Mouse (Mus musculus): ENCODE results near the gene Me1.

The Me1 gene

DNA sequence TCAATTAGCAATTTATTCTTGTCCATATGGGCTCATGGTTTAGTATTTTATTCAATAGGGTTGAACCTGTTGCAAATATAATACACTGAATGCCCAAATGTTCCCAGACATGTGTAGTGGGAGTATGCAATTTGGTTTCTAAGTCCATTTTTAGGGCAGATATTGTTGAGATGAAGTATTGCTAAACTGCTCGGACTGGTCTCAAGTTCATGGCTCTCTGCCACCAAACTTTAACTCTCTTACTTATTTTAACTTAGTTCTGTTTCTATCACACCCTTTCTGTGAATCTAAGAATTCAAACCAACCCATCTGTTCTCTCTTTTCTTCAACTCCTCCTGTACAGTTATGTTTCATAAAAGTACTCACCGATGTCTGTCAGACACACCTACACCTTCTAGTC is 35.4 kb downstream of the Me1 start:
- no peak for DNase-seq (ENCODE audit: low read depth, low spot score)

DNA sequence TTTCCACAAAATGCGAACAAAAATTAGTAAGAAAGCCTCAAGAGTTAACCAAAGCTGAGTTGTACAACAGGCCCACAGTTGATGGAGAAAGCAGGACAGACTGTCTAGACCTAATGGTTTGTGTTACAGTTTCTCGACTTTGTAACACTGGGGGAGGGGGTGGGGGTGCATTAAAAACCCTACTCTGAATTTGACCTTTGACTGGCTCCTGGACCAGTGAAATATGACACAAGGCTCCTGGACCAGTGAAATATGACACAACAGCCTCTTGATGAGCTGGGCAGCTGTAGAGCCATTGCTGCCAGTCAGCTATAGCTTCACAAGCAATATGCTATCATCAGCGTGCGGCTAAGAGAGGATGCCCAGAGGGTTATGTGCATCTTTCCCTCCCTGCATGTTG is 37.4 kb downstream of the Me1 start:
- no peak for DNase-seq (ENCODE audit: low read depth, low spot score)

DNA sequence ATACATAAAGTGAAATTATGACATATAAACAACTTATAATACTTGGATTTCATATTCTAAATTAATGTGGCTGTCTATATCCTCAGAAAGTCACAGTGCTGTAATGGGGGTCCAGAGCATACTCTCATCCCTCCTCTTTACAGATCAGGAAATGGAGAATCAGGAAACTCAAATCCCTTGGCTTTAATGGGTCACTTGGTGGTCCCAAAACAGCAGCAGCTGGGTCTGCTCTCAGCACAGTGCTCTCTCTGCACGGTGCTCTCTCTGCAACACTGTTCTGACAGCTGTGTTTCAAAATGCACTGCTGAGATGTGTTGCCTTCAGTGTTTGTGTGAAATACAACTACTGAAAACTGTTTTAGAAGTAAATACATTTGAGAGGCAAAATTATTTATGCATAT is 43.6 kb downstream of the Me1 start:
- no peak for DNase-seq (ENCODE audit: low read depth, low spot score)

DNA sequence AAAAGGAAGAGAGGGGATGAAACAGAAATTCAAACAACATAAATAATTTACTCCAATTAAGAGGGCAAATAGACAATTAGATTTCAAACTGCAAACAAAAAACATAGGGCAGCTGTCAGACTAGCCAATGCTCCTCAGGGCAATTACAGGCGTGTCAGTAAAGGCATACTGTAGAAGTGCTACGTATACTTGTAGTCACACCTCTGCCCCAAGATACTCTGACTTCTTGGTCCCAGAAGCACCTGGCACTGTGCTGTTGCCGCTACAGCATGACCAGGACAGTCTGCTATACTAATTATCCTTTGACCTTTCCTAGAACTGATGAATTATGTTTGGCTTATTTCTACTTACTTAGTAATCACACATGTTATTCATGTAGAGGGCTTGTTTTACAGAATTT is 44.5 kb downstream of the Me1 start:
- no peak for DNase-seq (ENCODE audit: low read depth, low spot score)

DNA sequence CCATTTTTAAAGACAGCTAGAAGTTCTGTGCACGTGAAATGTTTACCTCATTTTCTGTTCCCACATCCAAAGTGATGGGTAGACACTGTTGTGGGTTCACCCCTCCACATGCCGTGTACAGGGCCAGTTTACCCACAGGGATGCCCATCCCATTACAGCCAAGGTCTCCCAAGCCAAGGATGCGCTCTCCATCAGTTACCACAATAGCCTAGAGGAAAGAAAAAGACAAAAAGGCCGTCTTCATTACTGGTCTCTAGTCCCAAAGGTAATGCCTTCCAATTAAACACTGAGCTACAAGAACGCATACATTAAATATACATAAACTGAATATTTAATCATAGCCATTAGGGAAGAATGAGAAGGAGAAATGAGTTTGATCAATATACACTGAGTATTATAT is 44.9 kb downstream of the Me1 start:
- DNase-seq (ENCODE audit: low read depth, low spot score) = no peak

DNA sequence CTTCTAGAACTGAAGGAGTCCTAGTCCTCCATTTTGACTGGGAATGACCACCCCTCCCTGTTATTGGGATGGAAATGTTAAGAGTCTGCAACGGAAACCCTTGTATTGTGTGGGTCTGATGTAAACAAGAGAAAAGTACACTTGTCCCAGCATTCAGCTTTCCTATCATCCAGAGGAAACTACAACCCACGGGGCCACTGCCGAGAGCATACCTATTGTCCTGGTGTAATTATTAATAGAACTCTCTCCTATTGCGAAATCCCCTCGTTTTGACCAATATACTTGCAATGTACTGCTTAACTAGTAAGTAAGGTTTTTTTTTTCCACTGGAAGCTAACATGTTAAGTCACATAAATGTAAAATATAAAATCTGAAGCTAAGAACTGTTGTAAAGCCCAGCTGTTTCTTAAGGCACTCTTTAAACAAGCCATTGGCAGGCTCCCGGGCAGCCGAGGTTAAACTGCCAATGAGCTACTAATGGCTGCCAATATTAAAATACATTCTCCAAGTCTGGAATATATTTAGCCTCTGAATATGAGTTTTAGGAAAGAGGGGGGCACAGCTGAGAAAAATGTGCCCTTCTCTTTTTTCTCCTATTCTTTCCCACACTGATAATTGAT is 47.7 kb downstream of the Me1 start:
- no peak for DNase-seq (ENCODE audit: low read depth, low spot score)

DNA sequence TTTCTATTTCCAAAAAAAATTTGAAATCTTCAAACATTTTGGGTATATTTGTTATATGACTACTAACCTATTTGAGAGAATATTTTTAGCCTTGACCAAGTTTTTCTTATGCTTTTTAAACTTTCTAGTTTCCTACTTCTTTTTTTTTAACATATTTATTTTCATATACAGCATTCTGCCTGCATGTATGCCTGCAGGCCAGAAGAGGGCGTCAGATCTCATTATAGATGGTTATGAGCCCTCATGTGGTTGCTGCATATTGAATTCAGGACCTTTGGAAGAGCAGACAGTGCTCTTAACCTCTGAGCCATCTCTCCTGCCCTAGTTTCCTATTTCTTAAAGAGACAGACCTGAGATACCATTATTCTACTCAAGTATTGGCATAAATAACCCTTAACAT is 48.9 kb downstream of the Me1 start:
- peak; percentile 9 for DNase-seq (ENCODE audit: low read depth, low spot score)

DNA sequence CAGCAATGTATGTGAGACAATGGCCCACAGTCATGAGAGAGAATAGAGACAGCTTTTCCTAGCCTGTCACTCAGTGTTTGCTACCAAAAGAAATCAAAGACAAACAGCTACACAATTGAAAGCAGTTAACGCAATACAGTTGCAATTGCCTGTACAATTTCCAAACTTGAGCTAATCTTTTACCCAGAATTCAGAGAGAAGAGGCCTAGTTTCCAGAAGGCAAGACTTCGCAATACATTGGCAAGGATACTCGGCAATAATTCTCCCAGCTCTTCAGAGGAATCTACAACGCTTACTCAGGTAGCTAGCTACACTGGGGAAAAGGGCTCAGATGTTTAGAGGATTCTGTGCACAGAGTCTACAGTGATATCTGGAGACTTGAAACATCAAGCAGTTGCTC is 52.3 kb downstream of the Me1 start:
- DNase-seq (ENCODE audit: low read depth, low spot score) = no peak

DNA sequence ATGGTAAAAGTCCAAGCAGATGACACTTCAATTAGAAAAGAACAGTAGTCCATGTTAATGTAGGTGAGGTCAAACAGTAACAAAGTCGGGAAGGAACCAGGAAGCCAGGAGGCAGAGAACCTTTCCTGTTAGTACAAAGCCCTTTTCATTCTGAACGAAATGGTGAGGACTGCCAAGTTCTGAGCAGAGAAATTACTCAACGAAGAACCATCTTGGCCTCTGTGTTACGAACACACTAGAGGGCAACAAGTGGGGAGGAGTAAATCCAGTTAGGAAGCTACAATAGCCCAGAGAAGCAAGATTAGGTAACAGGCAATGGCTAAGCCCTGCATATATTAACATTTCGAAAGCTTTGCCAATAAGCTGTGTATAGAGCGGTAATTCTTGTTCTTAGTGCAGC is 57.0 kb downstream of the Me1 start:
- no peak for DNase-seq (ENCODE audit: low read depth, low spot score)

DNA sequence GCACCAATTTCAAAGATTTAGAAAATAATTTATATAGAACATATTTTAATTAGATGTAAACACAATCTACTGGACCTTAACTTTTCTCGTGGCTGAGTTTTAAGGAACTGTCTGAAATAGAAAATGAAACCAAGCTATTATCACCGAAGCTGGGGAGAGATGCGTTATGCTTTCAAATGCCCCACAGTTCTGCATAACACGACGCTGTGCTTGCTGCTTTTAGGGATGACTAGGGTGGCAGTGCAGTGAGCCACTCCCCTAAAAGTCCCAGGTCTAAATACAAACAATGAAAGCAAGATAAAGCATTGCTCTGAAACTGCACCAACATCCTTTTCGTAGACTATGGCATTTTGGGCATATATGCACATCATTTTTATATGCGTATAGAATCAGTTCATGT is 64.6 kb downstream of the Me1 start:
- DNase-seq (ENCODE audit: low read depth, low spot score) = no peak

DNA sequence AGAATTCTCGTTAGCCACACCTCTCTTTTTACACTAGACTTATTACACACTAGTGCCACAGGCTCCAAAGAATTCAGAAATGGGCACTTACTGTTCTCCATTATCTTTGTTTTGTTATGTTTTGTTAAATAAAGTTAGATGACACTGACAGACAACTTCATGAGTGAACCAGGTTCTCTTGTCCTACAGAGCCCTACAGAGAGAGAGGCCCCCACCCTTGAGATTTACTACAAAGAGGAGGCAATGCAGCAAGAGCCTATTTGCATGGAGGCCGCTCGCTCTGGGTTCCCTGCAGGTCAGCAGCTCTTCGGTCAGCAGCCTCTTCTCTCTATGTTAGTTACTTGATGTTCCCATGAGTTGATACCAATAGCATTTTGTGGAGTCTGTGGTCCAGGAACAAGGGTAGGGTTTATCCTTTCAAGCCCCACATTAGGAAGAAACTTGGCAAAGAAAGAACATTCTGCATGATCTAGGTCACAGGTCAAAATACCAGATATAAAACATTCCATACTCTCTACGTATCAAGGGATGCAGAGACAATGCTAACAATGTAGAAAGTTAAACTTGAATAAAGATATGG is 65.3 kb downstream of the Me1 start:
- DNase-seq (ENCODE audit: low read depth, low spot score) = no peak

DNA sequence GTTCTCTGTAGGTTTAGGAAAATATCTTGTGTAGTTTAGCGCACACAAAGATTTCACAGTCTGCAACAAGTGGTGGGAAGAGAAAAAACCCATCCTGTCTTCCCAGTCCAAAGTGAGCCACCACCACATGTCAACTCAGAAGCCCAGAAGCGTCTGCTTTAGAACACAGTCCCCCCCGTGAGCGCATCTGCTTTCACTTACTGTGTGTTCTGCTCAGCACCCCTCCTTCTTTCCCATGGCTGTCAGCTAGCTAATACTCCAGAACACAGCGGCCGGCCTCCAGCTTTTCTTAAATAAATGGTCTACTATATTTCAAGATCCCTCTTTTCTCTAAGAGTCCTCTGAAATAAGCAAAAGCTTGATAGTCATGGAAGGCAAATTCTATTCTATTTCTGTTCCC is 66.4 kb downstream of the Me1 start:
- DNase-seq (ENCODE audit: low read depth, low spot score) = no peak

DNA sequence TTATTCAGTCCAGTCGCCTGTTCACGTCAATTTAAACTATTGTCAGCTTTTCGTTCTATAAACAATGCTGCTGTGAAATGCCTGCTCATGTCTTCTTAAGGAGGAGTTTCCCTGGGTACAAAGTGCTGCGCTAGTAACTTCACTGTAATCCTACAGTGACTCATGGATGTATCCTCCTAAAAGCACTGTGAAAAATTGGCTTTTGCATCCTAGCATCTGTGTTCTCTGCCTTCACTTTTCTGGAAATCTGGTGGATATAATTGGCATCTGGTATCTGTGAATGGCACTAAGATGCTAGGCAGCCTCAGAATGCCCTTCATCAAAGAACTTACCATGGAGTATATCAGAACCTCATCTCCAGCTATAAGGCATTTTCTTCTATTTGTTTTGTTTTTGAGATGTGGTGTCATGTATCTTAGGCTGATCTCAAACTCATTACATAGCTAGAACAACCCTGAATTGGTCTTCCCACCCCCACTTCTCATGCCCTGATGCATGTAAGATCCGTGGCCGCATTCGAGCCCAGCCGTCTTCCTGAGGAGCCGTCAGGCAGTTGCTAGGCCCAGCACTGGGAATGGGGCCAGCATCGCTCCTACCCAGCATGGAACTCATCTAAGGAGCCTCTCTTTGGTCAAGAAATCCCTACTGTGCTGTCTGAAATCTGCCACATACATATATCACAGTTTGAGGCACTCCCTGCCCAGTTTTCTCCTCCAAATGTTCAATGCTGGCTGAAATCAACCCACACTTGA is 67.8 kb downstream of the Me1 start:
- no peak for DNase-seq (ENCODE audit: low read depth, low spot score)

DNA sequence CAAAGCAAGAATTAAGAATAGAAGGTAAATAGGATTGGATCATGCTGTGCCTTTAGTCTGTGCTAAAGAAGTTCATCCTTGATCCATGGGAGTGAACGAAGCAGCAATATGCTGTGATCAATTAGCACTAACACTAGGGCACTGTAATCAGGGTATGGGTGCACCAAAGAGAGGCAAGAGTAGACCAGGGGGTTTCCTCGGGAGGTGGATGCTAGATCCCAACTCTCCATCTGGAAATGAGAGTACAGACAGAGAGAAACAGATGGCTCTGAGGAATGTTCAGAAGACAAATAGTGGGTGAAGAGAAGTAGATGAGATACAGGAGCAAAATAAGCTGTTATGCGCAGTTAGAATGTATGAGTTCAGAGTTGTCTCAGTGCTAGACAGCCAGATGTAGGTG is 68.8 kb downstream of the Me1 start:
- DNase-seq (ENCODE audit: low read depth, low spot score) = no peak

DNA sequence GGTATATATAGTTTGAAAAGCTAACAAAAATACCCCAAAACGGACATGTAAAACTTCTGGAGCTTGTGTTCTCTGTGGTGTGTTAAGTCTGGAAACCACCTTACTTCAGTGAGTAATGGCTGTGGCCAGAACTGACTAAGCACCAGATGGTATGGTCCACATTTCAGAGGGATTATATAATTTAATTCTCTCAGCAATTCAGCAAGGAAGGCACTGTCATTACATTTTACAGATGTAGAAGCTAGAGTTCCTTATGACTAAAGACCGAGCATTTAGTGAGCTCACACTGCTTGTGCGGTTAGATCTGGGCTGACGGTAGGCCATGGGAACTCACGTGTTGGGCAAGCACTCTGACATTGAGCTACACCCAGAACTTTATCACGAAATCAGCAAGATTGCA is 71.0 kb downstream of the Me1 start:
- peak; percentile 61 for DNase-seq (ENCODE audit: low read depth, low spot score)

DNA sequence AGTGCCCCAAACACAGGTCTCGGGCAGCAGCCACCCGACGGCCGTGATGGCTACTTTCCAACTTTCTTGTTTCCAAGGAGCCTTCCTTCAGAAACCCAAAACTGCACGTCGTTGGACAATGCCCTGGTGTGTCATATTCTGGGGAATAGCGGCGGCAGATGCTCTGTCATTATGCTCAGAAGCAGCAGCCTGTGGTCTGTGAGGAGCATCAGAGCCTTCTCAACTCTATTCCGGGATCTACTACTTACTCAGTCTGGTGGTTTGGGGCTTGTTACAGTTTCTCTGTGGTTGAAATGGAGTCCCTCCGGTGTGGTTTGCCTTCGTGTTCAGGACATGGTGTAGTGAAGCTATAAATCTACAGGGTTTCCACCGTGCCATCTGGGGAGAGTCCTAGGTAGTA is 71.7 kb downstream of the Me1 start:
- no peak for DNase-seq (ENCODE audit: low read depth, low spot score)

DNA sequence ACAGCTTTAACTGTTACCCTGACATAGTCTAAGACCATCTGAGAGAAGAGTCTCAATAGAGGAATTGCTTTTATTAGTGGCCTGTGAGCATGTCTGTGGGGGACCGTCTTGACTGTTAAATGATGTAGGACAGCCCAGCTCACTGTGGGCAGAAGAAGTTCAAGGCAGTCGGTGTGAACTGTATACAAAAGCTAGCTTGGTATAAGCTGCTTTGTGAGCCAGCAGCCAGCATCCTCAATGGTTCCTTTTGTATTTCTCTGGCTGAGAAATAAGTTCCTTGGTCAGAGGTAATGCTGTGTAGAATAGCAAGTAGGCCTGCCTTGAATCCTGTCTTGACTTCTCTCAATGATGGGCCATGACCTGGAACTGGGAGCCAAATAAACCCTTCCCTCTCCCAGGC is 73.7 kb downstream of the Me1 start:
- no peak for DNase-seq (ENCODE audit: low read depth, low spot score)

DNA sequence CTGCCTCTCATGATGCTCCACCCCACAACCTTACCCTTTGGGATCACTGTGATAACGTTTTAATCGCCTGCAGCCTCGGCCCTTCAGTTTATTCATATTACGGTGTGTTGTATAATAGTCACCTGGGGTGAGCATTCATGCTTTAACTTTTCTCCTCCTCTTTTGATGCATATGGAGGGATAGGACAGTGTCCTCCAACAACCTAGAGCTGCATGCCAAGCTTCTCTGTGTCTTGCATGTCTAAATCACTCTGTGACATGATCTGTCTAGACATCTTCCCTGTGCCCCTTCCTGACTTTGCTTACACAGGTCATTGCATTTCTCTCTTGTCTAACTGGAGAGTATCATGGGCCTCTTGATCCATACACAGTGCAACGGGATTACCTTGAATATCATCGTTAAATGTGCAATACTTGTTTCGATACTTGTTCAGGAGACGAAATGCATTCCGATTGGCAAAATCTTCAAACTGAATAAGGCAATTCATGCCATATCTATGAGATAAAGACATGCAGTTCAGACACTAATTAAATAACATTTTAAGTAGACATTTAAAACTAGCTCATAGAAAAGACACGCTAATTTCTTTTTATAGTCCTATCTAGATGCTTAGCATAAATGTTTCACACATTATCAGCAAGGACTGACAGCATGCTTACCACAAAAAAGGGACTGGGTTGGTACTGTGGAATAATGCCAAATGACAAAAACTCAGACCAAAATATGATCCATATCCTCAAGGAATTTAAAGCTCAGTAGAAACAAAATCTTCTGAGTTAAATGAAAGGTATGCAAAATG is 76.2 kb downstream of the Me1 start:
- no peak for DNase-seq (ENCODE audit: low read depth, low spot score)

DNA sequence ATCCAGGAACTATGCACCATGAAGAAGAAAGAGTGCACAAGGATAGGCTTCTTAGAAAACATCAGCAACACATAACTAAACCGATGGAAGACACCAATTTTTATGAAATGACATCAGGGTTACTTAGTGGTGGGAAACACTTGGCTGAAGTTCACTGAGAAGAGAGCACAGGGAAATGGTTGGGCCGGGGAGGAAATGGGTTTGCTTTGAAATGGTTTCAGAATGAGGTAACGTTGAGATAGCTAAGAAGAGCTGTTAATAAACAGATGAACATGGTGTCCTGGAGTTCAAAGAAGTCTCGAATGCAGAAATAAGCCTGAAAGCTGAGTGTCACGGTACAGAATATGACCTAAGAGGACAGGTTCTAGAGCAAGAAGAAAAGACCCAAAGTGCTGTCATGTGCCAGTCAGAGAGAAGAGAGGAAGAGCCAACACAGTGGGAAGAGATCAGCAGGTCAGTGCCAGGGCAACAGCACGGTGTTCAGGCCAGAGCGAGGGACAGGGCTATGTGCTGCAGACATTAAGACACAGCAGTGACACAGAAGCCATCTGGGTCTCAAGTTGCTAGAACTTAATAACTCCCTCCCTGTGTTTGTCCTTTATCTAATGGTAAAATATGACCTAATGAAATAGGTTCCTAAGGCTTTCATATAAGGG is 77.8 kb downstream of the Me1 start:
- no peak for DNase-seq (ENCODE audit: low read depth, low spot score)

DNA sequence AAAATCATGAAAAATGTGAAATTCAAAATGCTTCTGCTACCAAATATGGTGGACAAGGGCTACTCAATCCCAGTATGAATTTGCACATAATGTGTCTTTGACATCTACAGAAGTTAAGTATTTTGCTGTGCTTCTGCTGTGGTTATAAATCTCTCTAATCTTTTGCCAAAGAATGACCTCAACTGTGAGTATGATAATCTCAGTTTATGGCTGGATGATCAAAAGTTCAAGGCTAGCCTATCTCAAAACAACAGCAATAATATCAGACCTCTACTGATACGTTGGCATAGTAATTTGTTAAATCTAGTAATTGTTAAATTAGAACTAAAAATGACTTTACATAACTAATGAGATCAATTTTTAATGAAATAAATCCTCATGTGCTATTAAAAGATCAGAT is 80.0 kb downstream of the Me1 start:
- no peak for DNase-seq (ENCODE audit: low read depth, low spot score)

DNA sequence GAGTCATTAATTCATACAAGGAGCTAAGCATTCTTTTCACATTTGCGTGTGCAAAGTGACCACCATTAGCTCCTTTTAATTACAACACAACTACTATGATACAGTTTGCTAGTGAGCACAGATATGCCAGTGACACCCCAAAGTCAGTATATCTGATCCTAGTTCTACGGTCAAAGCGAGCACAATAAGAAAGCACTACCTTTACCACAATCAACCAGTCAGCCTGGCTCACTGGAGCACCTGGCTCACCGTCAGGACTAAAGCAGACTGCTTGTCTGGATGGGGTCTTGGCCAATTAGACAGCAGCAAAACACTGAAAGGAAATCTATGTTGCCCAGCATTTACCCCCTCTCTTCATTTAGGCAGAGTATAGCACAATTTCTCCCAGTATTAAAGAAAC is 83.7 kb downstream of the Me1 start:
- DNase-seq (ENCODE audit: low read depth, low spot score) = no peak

DNA sequence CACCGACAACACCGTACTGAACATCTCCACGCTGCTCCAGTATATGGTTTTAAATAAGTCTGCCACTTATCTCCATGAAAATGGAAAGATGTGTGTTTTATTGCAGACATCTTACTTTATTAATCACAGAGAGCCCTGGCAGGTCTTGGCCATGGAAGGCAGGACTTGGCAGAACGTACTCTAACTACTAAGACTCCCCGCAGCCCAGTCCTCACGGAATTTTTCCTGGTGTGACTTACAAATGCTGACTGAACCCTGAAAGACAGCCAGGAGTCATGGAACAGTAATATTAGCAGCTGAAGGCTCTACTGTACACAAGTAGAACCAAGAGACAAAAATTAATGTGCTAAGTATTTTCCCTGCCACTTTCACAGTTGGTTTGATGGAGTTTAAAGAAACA is 90.0 kb downstream of the Me1 start:
- DNase-seq (ENCODE audit: low read depth, low spot score) = no peak

Data from 3T3-L1 (cell line).